Mouse (Mus musculus) bone marrow macrophage, adult 2 months (primary cell): ENCODE data around the gene Eid2.

Experiments
- CTCF ChIP-seq: IDR thresholded peaks from 2 replicates; pipeline ENCODE4 v1.5.1; 2012; ENCODE audit warnings: low read depth, mild to moderate bottlenecking, low read length, moderate library complexity
- POLR2A ChIP-seq: IDR thresholded peaks from 2 replicates; pipeline ENCODE4 v1.6.1; 2012; ENCODE audit warnings: mild to moderate bottlenecking, low read depth, low read length, borderline replicate concordance

DNA sequence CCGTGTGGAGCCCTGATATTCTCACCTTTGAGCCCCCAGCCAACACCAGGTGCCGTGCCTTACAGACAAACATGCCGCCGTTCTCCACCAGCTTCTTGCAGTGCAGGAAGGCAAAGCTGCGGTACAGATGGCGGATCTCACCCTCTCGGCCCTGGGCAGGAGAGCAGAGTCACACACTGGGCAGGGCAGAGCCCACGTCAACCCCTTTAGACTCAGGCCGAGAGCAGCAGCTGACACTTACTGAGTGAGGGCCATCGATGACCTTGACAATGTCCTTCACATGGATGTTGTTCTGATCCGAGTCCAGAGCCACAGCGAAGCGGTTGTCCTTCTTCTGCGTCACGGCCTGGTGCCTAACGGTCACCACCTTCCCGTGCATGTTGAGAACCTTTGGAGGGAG lies 51.0 kb downstream of the Eid2 start:
- no peak for TF ChIP-seq POLR2A
- no peak for TF ChIP-seq CTCF
